Mouse (Mus musculus) bone marrow macrophage, adult 2 months (primary cell): ENCODE data around the gene Slc8a1.

ENCODE experiments used
- CTCF ChIP-seq: IDR thresholded peaks from 2 replicates; pipeline ENCODE4 v1.5.1; 2012; ENCODE audit warnings: low read depth, mild to moderate bottlenecking, low read length, moderate library complexity
- POLR2A ChIP-seq: IDR thresholded peaks from 2 replicates; pipeline ENCODE4 v1.6.1; 2012; ENCODE audit warnings: mild to moderate bottlenecking, low read depth, low read length, borderline replicate concordance

- no peak for TF ChIP-seq CTCF
- TF ChIP-seq POLR2A: no peak
Observed at GRCm38 (mm10) chr17:81621188-81621644, 117.0 kb downstream of the Slc8a1 start.
